Mouse (Mus musculus) frontal cortex, adult (tissue): ENCODE data around the gene Rap1gap2.

Experiments used
- ATAC-seq: cut with Nextera tagmentation; 2 replicates; pipeline ENCODE4 v1.9.2; 2017; ENCODE audit warnings: mild to moderate bottlenecking, moderate library complexity, mixed read lengths; ENCODE audit not compliant: low TSS enrichment

The Rap1gap2 gene

DNA sequence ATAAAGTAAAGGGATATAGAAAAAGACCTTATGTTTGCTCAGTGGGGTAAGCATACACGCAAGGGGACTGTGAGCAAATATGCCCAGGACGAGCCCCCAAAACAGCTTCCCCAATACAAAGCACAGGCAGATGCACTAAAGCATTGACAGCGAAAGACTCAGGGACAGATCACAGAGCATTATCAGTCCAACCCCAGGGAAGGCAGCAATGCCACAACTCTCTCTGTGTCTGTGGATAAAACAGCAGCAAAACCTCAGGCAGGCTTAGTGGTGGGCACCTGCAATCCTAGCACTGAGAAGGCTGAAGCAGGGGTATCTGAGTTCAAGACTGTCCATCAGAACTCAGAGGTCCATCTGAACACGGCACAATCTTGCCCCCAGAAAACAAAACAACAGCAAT, 73.4 kb downstream of the Rap1gap2 start:
- ATAC-seq = no peak

DNA sequence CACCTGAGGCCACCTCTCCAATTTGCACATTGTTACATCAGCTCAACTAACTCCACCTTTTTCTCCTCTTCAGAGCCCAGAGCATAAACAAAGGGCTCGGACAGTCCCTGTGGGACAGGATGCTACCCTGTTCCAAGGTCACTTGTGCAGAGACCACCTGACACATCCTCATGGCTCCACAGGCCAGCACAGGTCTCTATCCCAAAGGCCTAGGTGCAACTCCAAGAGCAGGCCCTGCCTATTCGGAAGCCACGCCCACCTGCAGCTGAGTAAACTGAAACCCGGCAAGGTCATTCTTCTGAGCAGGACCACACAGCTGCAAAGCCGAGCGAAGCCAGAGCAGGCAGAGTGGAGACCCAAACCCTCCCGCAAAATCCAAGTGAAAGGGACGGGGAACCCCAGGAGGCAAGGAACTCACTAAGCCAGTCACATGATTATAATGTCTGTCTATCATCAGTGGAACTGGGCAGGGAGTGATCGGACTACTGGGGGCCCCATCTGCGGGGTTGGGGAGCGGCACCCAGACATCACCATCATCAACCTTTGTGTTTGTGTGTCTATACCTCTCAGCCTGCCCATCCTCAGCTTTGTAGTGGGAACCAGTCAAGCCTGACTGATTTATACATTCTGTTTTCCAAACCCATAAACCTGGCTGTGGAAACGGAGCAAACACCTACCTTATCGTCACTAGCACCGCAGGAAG, 74.4 kb downstream of the Rap1gap2 start:
- no peak for ATAC-seq

DNA sequence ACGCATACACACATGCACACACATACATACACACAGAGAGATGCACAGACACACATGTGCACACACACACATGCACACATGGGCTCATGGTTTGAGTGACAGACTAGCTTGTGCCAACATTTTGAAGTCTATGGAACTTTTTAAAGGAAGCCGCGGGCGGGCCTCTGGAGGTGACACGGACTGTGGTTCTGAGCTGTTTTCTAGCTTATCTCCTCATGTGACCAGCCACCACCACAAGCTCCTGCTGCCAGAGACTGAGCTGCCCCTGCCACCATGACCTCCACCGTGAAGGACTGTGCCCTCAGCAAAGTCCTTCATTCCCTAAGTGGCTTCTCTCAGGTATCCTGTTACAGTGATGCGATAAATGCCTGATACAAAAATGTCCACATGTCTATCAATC, 76.3 kb downstream of the Rap1gap2 start:
- no peak for ATAC-seq

GRCm38 (mm10) chr11:74533050-74533449, 77.7 kb downstream of the Rap1gap2 start:
- ATAC-seq = no peak

GRCm38 (mm10) chr11:74532401-74532800, 78.3 kb downstream of the Rap1gap2 start:
- no peak for ATAC-seq

- no peak for ATAC-seq
These were observed 79.0 kb downstream of the Rap1gap2 start for GRCm38 (mm10) chr11:74531725-74532124.

GRCm38 (mm10) chr11:74529803-74530202, 80.9 kb downstream of the Rap1gap2 start:
- no peak for ATAC-seq

DNA sequence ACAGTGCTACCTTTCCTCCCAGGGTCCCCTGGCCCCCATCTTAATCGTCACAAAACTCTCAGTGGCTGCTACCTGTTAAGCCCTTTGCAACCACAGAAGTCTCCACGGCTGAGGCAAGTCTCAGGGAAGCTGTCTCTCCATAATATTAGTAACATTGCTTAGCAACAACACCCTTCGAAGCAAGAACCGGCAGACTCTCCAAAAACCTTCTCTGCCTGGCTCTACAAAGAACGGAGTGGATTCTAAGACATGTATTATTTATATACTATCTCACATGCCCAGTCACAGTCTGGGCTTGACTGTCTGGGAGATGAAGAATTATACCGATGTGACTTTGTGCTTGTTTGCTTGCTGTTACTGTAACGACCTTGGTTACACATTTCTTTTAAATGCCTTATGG, 83.2 kb downstream of the Rap1gap2 start:
- ATAC-seq = peak; percentile 44

- ATAC-seq = peak; percentile 44
These were observed 84.2 kb downstream of the Rap1gap2 start for GRCm38 (mm10) chr11:74526180-74527158.

GRCm38 (mm10) chr11:74525605-74526004, 85.1 kb downstream of the Rap1gap2 start:
- no peak for ATAC-seq

DNA sequence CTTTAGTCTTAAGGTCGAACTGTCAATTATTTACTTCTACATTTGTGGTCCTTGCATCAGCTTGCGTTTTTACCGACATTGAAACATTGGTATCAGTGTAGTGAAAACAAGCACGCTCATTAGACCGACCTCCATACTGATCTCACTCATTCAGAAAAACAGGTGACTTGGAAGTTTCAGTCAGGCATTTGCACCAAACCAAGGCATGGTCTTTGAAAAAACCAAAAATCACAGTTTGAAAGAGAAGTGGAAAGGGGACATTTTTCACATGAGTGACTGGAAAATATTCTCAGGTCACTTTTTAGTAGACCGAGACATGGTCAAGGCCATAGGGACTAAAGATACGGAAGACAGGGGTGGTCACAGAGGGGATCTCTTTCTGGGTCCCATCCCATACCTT, 85.5 kb downstream of the Rap1gap2 start:
- no peak for ATAC-seq

GRCm38 (mm10) chr11:74524050-74524965, 86.4 kb downstream of the Rap1gap2 start:
- no peak for ATAC-seq

- ATAC-seq = no peak
These were observed 87.3 kb downstream of the Rap1gap2 start for GRCm38 (mm10) chr11:74523210-74523951.

GRCm38 (mm10) chr11:74522487-74523209, 88.1 kb downstream of the Rap1gap2 start:
- no peak for ATAC-seq

GRCm38 (mm10) chr11:74521981-74522486, 88.7 kb downstream of the Rap1gap2 start:
- ATAC-seq = peak; percentile 45; the same call in 1 of the 2 replicates

DNA sequence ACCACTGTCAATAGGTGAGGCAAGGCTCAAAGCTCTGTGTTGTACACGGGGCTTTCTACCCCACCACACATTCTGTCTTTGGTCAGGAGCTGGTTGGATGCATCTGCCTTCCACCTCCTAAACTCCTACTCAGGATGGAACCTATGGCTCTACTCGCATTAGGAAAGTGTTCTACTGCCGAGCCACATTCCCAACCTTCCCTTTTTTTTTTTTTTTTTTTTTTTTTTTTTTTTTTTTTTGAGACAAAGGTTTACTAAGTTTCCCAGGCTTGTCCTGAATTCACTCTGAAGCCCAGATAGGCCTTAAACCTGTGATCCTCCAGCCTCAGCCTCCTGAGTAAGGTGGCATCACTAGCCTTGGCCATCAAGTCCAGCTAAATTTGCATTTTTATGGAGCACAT, 90.5 kb downstream of the Rap1gap2 start:
- ATAC-seq = no peak

GRCm38 (mm10) chr11:74516112-74516511, 94.6 kb downstream of the Rap1gap2 start:
- ATAC-seq = no peak

DNA sequence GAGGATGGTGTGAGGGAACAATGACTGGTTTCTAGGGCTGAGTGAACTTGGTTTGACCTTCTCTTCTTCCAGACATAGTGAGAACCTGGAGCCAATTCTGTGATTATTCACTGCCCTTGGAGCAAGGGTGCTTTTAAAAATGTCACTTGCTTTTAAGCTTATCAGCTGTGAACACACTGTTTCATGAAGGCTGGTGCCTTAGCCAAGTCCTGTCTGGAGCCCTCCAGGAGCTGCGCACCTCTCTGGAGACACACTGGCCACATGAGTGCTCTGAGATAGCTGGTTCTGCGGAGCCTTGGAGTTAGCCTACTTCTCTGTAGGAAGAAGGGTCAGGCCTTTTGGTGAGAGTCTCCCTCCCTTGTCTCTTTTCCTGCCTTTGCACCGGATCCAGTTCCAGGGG, 95.7 kb downstream of the Rap1gap2 start:
- ATAC-seq = no peak

DNA sequence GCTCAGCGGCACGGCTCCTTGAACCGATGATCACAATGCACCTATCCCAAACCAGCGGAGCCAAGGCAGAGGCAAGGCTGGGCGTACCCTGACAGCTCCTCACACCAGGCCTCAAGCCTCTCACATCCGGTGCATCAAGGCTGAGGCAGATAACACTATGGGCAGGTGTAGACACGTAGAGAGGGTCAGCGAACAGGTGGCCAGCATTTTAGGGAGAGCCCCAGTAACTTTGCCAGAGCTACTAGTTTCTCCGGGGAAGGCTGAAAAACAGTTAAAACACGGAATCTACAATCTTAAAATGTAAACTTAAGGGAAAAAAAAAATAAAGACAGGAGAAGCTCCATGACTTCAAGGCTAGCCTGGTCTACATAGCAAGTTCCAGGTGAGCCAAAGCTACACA, 98.1 kb downstream of the Rap1gap2 start:
- ATAC-seq = no peak

- ATAC-seq = peak; percentile 35; the same call in 1 of the 2 replicates
These were observed 104.4 kb downstream of the Rap1gap2 start for GRCm38 (mm10) chr11:74506275-74506674.
